Mouse (Mus musculus): ENCODE measurements around the gene Prss48. TPM values are rescaled to one million over a fixed set of nuclear protein-coding genes. Genes with fewer than 3 reads are reported as not detected.

Prss48 gene
- polyA plus RNA-seq, 1 experiment from 2014 or later = not detected

GRCm38 (mm10) chr3:86033455-86034090, 31.3 kb upstream of the Prss48 start:
- Histone ChIP-seq H3K4me1 (ENCODE audit: insufficient read depth) (no peaks in the 10 kb centered on the region), H3K9me3 (ENCODE audit: low read length) (no peaks in the 10 kb centered on the region), H3K9ac (replicated peaks) (no peak overlapping the region), H3K27me3 (ENCODE audit: insufficient read depth, low read length) (no peaks in the 10 kb centered on the region), H3K4me2 (ENCODE audit: low read depth, low read length) (no peak overlapping the region), H3K36me3 (replicated peaks; ENCODE audit: insufficient read depth, low read length) (no peaks in the 10 kb centered on the region), H3K4me3 (ENCODE audit: low read depth, low read length) (no peak overlapping the region), H3K27ac (ENCODE audit: low read depth) (no peak overlapping the region)
- ATAC-seq (no peak), DNase-seq (no peak)
- TF ChIP-seq EP300 (IDR thresholded peaks at IDR 0.05; ENCODE audit: low read depth) (no peak), CTCF (IDR thresholded peaks at IDR 0.05; ENCODE audit: low read depth) (no peak)
- 69% methylated on average over 9 of the region's 9 CpGs for WGBS (ENCODE audit: insufficient replicate concordance)

- Histone ChIP-seq H3K27me3 (ENCODE audit: insufficient read depth, low read length) (no peaks in the 10 kb centered on the region), H3K9ac (replicated peaks) (no peak overlapping the region), H3K4me3 (ENCODE audit: low read depth, low read length) (no peak overlapping the region), H3K4me2 (ENCODE audit: low read depth, low read length) (no peak overlapping the region), H3K27ac (ENCODE audit: low read depth) (no peak overlapping the region), H3K4me1 (ENCODE audit: insufficient read depth) (no peaks in the 10 kb centered on the region), H3K9me3 (ENCODE audit: low read length) (no peaks in the 10 kb centered on the region), H3K36me3 (replicated peaks; ENCODE audit: insufficient read depth, low read length) (no peaks in the 10 kb centered on the region)
- ATAC-seq = no peak
- DNase-seq = no peak
- TF ChIP-seq EP300 (IDR thresholded peaks at IDR 0.05; ENCODE audit: low read depth) (no peak), CTCF (IDR thresholded peaks at IDR 0.05; ENCODE audit: low read depth) (no peak)
- 81% methylated on average over 4 of the region's 4 CpGs for WGBS (ENCODE audit: insufficient replicate concordance)
Measured at GRCm38 (mm10) chr3:86030566-86030965, 28.3 kb upstream of the Prss48 start.

DNA sequence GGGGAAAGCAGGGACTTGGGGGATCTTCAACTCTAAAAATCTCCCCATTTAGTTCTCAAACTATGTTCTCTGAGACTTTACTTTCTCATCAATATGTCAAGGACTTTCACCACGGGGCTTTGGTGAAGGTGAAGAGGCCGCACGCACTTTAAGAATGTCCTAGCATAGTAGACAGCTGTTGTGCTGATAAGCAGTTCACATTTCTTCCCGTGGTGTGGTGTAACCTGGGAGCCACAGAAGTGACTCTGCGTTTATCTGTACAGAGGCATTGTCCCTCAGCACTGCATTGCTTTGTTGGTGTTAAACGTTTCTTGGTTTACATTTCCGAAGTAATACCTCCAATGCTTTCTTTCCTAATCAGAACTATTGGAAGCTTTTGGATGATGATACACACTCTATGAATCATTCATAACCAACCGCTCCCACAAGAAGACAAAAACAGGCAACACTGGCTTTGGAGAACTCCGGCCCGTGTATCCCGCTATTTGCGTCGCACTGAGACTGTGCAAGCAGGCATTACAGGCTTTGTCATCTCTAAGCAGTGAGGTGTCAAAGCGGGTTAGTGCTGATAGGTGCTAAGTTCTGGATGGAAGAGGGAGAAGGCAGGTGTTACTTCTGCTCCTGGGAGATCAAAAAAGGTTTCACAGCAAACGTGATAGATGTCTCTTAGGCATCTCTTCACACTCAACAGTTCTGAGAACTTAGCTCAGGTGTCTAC, 26.5 kb upstream of the Prss48 start:
- H3K4me1 ChIP-seq (ENCODE audit: insufficient read depth) = no peaks in the 10 kb centered on the region
- H3K27ac ChIP-seq (ENCODE audit: low read depth) = no peak overlapping the region
- TF ChIP-seq CTCF (IDR thresholded peaks at IDR 0.05; ENCODE audit: low read depth) (no peak), EP300 (IDR thresholded peaks at IDR 0.05; ENCODE audit: low read depth) (no peak)
- DNase-seq (no peak), ATAC-seq (no peak)
- WGBS (ENCODE audit: insufficient replicate concordance) = 64% methylated on average over 15 of the region's 15 CpGs
- H3K9me3 ChIP-seq (ENCODE audit: low read length) = no peaks in the 10 kb centered on the region
- H3K4me2 ChIP-seq (ENCODE audit: low read depth, low read length) = no peak overlapping the region
- H3K4me3 ChIP-seq (ENCODE audit: low read depth, low read length) = no peak overlapping the region
- no peak overlapping the region for H3K9ac ChIP-seq (replicated peaks)
- H3K27me3 ChIP-seq (ENCODE audit: insufficient read depth, low read length) = no peaks in the 10 kb centered on the region
- no peaks in the 10 kb centered on the region for H3K36me3 ChIP-seq (replicated peaks; ENCODE audit: insufficient read depth, low read length)

DNA sequence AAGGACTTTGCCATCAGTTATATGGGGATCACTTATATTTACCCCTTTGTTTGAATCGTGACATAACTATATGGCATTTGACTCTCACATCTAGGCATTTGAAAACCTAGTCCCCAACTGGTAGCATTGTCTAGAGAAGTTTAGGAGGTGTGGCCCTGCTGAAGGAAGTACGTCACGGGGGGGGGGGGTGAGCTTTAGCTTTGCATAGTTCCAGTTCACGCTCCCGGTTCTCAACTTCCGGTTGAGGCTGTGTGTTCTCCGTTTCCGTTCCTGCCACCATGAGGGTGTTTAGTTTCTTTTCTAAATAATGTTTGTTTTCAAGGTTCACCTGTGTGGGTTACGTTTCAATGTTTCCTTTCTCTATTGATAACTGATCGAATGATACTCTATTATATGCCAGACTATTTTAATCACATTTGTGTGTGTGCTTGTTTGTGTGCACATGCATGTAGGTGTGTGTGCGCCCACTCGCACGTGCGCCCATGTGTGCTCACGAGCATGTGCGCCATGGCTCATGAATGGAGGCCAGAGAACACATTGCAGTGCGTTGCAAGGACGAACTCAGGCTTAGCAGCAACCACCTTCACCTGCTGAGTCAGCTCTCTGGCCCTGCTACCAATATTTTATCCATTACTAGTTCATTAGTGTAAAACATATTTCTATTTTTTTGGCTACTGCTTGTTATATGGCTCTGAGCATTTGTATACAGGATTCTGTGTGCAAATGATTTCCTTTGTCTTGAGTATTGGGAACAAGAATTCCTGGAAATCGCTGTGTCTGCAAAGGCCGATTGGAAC, 23.2 kb upstream of the Prss48 start:
- Histone ChIP-seq H3K4me2 (ENCODE audit: low read depth, low read length) (no peak overlapping the region), H3K4me1 (ENCODE audit: insufficient read depth) (no peaks in the 10 kb centered on the region), H3K9ac (replicated peaks) (no peak overlapping the region), H3K9me3 (ENCODE audit: low read length) (no peaks in the 10 kb centered on the region), H3K27me3 (ENCODE audit: insufficient read depth, low read length) (no peaks in the 10 kb centered on the region), H3K36me3 (replicated peaks; ENCODE audit: insufficient read depth, low read length) (no peaks in the 10 kb centered on the region), H3K27ac (ENCODE audit: low read depth) (no peak overlapping the region), H3K4me3 (ENCODE audit: low read depth, low read length) (no peak overlapping the region)
- DNase-seq (no peak), ATAC-seq (no peak)
- TF ChIP-seq EP300 (IDR thresholded peaks at IDR 0.05; ENCODE audit: low read depth) = no peak
- TF ChIP-seq CTCF (IDR thresholded peaks at IDR 0.05; ENCODE audit: low read depth) = no peak
- WGBS (ENCODE audit: insufficient replicate concordance) = 86% methylated on average over 20 of the region's 20 CpGs

DNA sequence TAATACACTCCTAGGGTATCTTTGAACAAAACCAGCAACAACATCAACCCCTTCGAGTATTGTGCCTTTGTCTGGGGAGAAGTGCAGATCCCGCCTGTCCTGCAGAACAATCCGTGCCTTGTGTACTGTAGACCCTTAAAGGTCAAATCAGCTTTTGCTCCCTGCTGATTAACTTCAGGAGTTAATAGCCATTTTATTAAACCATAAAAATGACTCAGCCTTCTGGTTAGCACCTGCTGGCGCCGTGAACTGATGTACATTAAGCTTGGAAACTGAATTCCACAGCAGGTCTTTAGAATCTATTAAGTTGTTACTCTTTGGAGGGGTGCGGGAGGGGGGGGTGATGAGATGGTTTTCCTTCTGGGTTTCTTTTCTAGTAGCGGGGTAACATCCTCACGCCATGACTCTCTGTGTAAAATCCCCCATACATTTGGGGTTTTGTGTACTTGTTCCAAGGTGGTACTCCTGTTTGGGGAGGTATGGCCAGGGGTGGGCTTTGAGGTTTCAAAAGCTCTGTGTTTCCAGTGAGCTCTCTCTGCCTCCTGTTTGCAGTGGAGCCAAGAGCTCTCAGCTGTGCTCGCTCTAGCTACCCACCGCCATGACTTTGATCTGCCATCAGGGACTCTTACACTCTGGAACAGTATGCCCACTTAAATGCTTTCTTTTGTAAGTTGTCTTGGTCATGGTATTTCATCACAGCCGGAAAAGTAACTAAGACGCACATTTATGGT, 21.9 kb upstream of the Prss48 start:
- DNase-seq (no peak), ATAC-seq (no peak)
- no peak overlapping the region for H3K27ac ChIP-seq (ENCODE audit: low read depth)
- no peak overlapping the region for H3K9ac ChIP-seq (replicated peaks)
- TF ChIP-seq CTCF (IDR thresholded peaks at IDR 0.05; ENCODE audit: low read depth) (no peak), EP300 (IDR thresholded peaks at IDR 0.05; ENCODE audit: low read depth) (no peak)
- no peaks in the 10 kb centered on the region for H3K9me3 ChIP-seq (ENCODE audit: low read length)
- H3K27me3 ChIP-seq (ENCODE audit: insufficient read depth, low read length) = no peaks in the 10 kb centered on the region
- H3K36me3 ChIP-seq (replicated peaks; ENCODE audit: insufficient read depth, low read length) = no peaks in the 10 kb centered on the region
- WGBS (ENCODE audit: insufficient replicate concordance) = 87% methylated on average over 12 of the region's 12 CpGs
- no peak overlapping the region for H3K4me3 ChIP-seq (ENCODE audit: low read depth, low read length)
- 0 out of 2 replicates have a peak, but pooled peaks cover 2% of the 10 kb centered on the region for H3K4me1 ChIP-seq (ENCODE audit: insufficient read depth)
- H3K4me2 ChIP-seq (ENCODE audit: low read depth, low read length) = no peak overlapping the region

Data from liver, postnatal 0 days (tissue).